Mouse (Mus musculus) lung, postnatal 0 days (tissue): ENCODE data around the gene Gpi1.

Experiments
- CTCF ChIP-seq: IDR thresholded peaks from 2 replicates; pipeline ENCODE4 v1.5.1; 2016; ENCODE audit warnings: antibody characterized with exemption, mild to moderate bottlenecking
- EP300 ChIP-seq: IDR thresholded peaks from 2 replicates; pipeline ENCODE4 v1.6.1; 2016; ENCODE audit warnings: antibody characterized with exemption, mild to moderate bottlenecking, control low read depth

DNA sequence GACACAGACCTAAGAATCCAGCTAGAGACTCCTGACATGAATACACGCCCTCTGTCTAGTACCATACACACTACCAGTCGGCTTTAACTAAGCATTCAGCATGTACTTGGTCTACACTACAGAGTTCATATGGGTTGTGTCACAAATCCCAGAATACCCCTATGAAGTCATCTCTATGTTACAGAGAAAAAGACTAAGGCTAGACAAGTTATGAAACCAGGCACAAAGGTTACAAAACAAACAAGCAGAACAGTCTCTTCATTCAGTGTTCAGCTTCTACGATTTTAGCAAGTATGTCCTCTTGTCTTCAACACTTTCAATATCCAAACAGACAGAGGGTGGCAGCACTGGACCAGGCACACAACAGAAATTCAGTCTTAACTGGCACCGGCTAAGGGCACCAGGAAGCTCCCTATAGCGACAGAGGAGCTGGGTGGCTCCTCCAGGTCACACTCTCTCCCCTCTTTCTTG is 35.8 kb upstream of the Gpi1 start:
- peak; percentile 90 for TF ChIP-seq CTCF
- TF ChIP-seq EP300, result peak; percentile 63
